Mouse (Mus musculus): ENCODE measurements around the gene Mettl22.

The Mettl22 gene

DNA sequence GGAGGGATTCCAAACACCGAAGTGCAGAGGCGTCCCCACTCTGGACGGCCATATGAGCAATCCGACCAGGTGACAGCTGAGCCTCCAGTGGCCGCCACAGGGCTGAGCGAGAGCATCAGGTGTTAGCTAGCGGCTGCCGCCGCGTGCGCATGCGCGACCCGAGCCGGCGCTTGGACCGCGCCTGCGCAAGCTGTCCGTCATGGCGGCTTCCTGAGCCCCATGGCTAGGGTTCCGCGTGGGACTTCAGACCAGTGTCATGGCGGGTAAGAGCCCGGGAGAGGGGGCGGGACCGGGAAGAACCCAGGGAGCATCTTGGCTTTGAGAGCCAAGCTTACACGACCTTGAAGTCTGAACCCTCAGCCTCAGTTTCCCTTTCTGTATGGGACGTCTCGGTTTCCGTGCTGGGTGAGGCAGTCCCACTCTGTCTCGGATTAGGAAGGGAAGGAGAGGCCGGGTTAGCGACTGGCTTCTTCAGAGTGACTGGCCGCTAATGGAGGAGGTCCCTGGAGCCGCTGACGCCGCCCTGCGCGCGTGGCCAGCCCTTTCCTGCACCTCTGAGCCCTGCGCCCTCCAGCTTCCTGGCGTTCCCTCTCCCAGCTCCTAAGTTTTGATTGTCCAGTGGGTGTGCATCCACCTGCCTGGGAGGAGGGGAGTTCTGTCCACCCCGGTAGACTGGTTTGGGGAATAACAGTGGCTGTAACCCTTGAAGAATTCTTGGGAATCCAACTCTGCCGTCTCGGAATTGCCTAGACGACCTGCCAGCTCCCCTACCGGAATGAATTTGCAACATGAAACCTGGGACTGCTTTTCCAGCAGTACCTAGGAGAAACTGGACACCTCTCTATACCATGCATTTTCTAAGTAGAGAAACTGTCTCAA is at the start of gene Mettl22:
Gene Mettl22, plus strand, starts transcription at position 186 of the 879 bp plus-strand sequence.
- peak; percentile 77 to 92 for DNase-seq (ENCODE audit: low spot score in 2 of 2)

- no peak for DNase-seq (ENCODE audit: low spot score in 2 of 2)
Observed at GRCm38 (mm10) chr16:8420842-8421241, 49.7 kb upstream of the Mettl22 start.

DNA sequence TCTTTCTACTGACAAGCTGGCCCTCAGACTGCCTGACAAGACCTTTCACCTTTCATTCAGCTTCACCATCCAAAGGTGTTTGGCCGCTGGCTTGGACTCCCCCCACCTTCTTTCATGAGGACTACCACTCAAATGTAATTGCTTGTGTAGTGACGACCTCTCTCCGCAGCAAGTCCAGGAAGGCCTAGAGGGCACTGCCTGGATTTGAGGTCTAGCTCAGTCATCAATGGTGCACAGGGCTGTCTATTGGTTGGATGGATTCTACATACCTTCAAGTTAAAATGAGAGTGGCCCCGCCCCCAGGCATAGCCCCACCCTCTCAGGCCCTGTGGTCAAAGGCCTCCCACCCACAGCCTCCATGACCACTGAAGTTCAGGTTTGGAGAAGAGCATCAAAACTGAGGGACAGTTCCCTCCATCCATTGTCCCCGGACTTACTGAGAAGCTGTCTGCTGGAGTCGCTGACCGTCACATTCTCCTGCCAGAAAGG is 46.9 kb upstream of the Mettl22 start:
- DNase-seq (ENCODE audit: low spot score in 2 of 2), result no peak

GRCm38 (mm10) chr16:8424161-8424970 is 46.2 kb upstream of the Mettl22 start:
- DNase-seq (ENCODE audit: low spot score in 2 of 2), result no peak

GRCm38 (mm10) chr16:8424971-8425330 is 45.6 kb upstream of the Mettl22 start, which contains the start of gene Tmem114:
TSS of gene Tmem114 (minus strand) at chr16:8425136.
- peak in 1 of 2 experiments; percentile 42 for DNase-seq (ENCODE audit: low spot score in 2 of 2)

- DNase-seq (ENCODE audit: low spot score in 2 of 2), result no peak
Observed at GRCm38 (mm10) chr16:8425736-8426135, 44.9 kb upstream of the Mettl22 start.

DNA sequence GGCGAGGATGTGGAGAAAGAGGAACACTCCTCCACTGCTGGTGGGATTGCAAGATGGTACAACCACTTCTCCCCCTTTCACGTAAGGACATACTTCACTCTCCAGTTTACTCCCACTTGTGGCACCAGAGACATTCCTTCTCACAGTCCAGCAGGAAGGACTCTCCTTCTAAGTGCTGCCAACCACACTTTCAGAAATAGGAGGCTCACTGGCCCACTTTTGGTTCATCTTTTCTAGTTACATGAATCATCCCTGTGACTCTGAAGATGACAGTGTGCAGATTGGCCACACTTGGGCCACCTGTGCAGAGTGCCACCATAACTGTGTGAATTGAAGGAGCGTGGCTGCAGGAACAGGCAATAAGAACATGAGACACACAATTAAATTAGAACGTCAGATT is 41.1 kb upstream of the Mettl22 start:
- DNase-seq (ENCODE audit: low spot score in 2 of 2), result no peak

DNA sequence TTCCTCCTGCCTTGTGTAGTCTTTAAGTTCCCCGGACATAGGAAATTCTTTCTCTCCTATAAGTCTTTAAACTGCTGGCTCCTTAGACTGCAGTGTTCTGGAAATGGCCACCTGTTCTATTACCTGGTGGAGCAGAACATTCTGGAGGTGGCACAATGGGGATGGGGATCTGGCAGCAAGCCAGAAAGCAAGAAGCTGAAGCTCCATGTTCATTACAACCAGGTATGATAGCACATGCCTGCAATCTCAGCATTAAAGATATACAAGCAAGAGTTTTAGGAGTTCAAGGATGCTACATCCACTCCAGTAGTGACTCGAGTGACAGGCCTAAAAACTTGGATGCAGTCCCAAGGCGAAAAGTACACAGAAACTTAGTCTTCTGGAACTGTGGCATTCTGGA is 38.0 kb upstream of the Mettl22 start:
- no peak for DNase-seq (ENCODE audit: low spot score in 2 of 2)

DNA sequence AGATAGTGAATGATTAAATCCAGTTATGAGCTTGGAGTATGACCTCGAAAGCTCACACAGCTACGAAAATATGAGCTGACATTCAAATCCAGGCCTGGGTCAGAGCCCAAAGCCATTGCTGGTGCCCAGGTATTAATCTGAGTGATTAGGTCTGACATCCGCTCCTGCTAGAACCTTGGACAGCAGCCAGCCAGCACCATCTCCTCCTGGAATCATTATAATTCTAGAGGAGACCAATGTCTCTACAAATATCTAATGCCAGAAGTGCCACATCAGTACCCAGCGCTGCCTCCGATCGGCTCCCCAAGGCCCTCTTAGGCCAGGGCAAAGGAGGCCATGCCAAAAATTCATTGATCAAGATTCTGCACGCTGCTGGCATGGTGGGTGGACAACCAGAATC is 25.7 kb upstream of the Mettl22 start:
- DNase-seq (ENCODE audit: low spot score in 2 of 2), result peak in 1 of 2 experiments; percentile 17

- no peak for DNase-seq (ENCODE audit: low spot score in 2 of 2)
Observed at GRCm38 (mm10) chr16:8446256-8446655, 24.3 kb upstream of the Mettl22 start.

GRCm38 (mm10) chr16:8453301-8453700 is 17.3 kb upstream of the Mettl22 start:
- DNase-seq (ENCODE audit: low spot score in 2 of 2), result no peak

- DNase-seq (ENCODE audit: low spot score in 2 of 2), result no peak
Observed at GRCm38 (mm10) chr16:8455221-8455620, 15.4 kb upstream of the Mettl22 start.

- DNase-seq (ENCODE audit: low spot score in 2 of 2), result no peak
Observed at GRCm38 (mm10) chr16:8458391-8458790, 12.2 kb upstream of the Mettl22 start.

GRCm38 (mm10) chr16:8459098-8459497 is 11.5 kb upstream of the Mettl22 start:
- peak in 1 of 2 experiments; percentile 69 for DNase-seq (ENCODE audit: low spot score in 2 of 2)

- DNase-seq (ENCODE audit: low spot score in 2 of 2), result no peak
Observed at GRCm38 (mm10) chr16:8470132-8470531, 456 bp upstream of the Mettl22 start.

DNA sequence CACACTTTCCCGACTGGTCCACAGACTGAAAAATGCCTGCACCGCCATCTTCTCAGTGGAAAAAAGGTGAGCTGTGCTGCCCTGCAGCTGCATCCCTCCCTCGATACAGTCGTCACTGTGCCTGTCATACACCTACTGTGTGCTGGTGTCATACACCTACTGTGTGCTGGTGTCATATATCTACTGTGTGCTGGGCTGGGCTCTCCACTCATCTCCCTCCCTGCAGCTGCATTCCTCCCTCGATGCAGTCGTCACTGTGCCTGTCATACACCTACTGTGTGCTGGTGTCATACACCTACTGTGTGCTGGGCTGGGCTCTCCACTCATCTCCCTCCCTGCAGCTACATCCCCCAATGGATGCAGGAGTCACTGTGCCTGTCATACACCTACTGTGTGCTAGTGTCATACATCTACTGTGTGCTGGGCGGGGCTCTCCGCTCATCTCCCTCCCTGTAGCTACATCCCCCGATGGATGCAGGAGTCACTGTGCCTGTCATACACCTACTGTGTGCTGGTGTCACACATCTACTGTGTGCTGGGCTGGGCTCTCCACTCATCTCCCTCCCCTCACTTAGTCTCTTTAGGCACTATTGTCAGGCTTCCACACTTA is 16.9 kb downstream of the Mettl22 start:
- DNase-seq (ENCODE audit: low spot score in 2 of 2), result no peak

DNA sequence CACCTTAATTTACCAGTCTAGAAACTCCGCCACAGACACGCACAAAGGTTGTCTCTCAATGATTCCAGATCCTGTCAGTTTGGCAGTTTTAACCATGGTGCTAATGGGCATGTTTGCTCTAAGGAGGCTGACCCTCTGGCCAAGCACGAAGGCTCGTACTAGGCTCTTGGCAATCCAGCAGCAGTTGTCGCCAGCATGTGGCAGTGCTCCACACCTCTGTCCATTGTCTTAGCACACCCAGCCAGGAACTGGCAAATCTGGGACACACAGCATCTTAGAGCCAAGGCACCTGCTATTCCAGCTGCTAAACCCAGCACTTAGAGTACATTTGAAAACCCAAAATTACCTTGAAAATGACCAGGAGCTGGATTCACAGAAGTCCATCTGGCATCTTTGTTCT is 18.8 kb downstream of the Mettl22 start:
- DNase-seq (ENCODE audit: low spot score in 2 of 2), result no peak

- DNase-seq (ENCODE audit: low spot score in 2 of 2), result no peak
Observed at GRCm38 (mm10) chr16:8491743-8492490, 21.3 kb downstream of the Mettl22 start.

GRCm38 (mm10) chr16:8494268-8494667 is 23.7 kb downstream of the Mettl22 start:
- peak; percentile 52 to 73 for DNase-seq (ENCODE audit: low spot score in 2 of 2)

- DNase-seq (ENCODE audit: low spot score in 2 of 2), result no peak
Observed at GRCm38 (mm10) chr16:8496967-8497366, 26.4 kb downstream of the Mettl22 start.

DNA sequence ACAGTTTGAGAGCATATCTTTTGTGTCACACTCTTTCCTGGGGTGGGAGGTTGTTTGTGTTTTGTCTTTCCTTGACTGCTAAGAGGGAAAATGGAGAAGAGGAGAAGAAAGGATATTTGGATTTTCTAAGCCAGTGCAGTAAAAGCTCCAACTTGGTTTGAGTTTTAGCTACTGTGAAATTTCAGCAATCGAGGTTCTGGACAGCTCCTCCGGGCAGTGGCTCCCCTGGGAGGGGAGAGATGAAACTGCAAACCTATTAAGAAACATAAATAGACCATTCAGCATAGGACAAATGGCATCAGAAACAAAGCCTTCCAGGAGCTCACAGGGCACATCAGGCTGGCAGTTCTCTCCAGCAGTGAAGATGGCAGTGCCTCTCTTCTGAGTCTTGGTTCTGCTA is 33.7 kb downstream of the Mettl22 start:
- DNase-seq (ENCODE audit: low spot score in 2 of 2), result no peak
